Mouse (Mus musculus) kidney, adult 9 months (tissue): Measurements from ENCODE around the gene Edem2.

ENCODE experiments used
- DNase-seq: peaks from one replicate; pipeline ENCODE4 v3.0.0; 2022

Edem2 gene

GRCm38 (mm10) chr2:155683821-155684220, 45.5 kb downstream of the Edem2 start:
- DNase-seq: no peak

- DNase-seq: no peak
These were observed 46.1 kb downstream of the Edem2 start for GRCm38 (mm10) chr2:155683137-155683536.

- DNase-seq: no peak
These were observed 47.4 kb downstream of the Edem2 start for GRCm38 (mm10) chr2:155681874-155682273.

GRCm38 (mm10) chr2:155681194-155681593, 48.1 kb downstream of the Edem2 start:
- no peak for DNase-seq

- no peak for DNase-seq
These were observed 48.7 kb downstream of the Edem2 start for GRCm38 (mm10) chr2:155680591-155680990.

- no peak for DNase-seq
These were observed 49.6 kb downstream of the Edem2 start for GRCm38 (mm10) chr2:155679586-155680110.

- DNase-seq: no peak
These were observed 54.2 kb downstream of the Edem2 start for GRCm38 (mm10) chr2:155675118-155675517.

GRCm38 (mm10) chr2:155673546-155673945, 55.7 kb downstream of the Edem2 start:
- peak; percentile 74 for DNase-seq

- no peak for DNase-seq
These were observed 58.0 kb downstream of the Edem2 start for GRCm38 (mm10) chr2:155671236-155671635.

GRCm38 (mm10) chr2:155668461-155668860, 60.8 kb downstream of the Edem2 start:
- DNase-seq: peak; percentile 32

- DNase-seq: no peak
These were observed 61.4 kb downstream of the Edem2 start for GRCm38 (mm10) chr2:155667881-155668280.

GRCm38 (mm10) chr2:155663910-155664460, 65.3 kb downstream of the Edem2 start:
- DNase-seq: no peak

- DNase-seq: peak; percentile 66
These were observed 66.2 kb downstream of the Edem2 start for GRCm38 (mm10) chr2:155663097-155663496.

- DNase-seq: no peak
These were observed 66.9 kb downstream of the Edem2 start for GRCm38 (mm10) chr2:155662390-155662789.

GRCm38 (mm10) chr2:155655759-155656372, 73.4 kb downstream of the Edem2 start:
- no peak for DNase-seq

- DNase-seq: no peak
These were observed 76.7 kb downstream of the Edem2 start for GRCm38 (mm10) chr2:155652618-155653017.
